Mouse (Mus musculus) gastrocnemius, adult 18-20 months (tissue): ENCODE measurements at regions not wholly inside any gene's neighbourhood (a gene's known extent, or its start where the extent isn't known, plus 50 kb on each side); places are given as distances from the start of the nearest gene placed in this dataset.

Source experiments
- DNase-seq: peaks from one replicate; pipeline ENCODE4 v3.0.0; 2021; ENCODE audit warnings: low spot score

DNA sequence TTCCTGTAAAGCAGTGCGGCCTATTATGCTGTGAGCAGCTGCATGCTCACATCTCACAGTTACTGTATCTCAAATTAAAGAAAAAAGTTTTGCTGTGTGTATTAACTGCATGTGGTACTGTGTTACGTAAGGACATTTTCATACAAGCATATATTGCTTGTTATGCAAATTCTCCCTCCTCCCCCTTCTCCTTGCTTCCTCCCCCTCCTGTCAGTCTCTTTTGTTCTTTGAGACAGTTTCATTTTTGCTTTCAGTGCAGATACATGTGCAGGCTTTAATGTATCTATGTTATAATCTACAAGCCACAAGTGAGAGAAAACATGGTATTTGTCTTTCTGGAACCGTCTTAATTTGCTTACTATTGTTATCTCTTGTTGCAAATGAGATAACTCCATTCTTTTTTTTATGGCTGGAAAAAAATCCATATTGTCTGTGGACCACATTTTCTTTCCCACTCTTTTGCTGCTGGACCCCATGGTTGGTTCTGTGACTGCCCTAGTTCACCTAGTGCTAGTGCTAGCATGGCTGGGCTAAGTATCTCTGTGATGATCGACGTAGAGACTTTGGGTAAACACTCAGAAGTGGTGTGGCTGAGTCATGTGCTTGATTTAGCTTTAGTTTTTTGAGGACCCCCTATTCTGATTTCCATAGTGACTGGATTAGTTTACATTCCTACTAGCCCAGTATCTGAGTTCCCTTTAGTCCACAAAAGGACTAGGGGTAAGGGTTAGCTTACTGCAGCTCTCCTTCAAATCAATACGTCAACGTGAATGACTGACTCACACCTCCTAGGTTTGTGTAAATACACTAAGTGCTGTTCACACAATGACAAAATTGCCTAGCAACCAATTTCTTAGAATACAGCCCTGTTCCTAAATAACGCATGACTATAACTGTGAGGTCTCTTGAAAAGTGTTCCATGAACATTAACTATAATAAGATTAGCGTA, 158.1 kb downstream of the Icos start:
- DNase-seq: no peak

DNA sequence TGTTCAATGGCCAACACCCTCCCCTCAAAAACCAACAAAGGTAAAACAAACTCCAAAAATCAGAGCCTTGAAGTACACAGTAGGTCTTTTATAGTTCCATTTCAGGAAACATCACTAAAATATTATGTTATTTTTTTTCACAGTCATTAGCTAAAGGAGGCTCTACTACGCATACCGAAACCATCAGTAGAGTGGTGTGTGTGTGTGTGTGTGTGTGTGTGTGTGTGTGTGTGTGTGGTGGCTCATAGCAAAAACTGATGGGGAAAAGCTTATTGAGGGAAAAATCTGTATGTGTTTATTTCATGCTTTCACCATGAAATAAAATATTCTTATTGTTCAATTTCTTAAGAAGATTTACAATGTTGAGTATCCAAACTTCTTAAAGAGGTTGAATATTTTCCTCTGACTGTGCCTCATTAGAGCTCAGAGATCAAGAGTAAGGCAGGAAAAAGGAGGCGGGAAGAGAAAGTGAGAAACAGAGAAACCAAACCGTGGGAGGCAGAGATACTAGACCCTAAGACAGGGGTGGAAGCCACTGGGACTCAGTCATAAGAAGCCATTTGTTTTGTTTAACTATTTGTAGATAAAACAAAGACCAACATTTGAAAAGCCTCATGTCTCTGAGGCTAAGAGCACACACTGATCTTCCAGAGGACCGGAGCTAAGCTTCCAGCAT, 159.6 kb downstream of the Icos start:
- no peak for DNase-seq

DNA sequence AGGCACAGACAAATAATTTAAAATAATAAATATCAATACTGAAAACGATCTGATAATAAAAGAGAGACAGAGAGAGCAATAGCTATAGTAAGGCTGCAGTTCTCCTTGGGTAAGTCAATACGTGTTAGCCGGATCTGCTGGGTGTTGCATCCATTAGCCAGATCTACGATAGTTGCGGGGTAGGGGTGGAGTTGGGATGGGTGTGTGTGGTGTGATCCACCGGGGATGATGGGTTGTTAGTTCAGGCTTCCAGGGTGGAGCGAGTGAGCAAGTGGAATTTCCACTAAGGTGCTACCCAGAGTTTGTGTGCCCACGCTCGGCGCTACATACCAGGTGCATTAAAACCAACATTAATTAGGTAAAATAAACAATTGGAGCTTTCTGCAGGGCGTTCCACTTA, 160.2 kb downstream of the Icos start:
- no peak for DNase-seq

DNA sequence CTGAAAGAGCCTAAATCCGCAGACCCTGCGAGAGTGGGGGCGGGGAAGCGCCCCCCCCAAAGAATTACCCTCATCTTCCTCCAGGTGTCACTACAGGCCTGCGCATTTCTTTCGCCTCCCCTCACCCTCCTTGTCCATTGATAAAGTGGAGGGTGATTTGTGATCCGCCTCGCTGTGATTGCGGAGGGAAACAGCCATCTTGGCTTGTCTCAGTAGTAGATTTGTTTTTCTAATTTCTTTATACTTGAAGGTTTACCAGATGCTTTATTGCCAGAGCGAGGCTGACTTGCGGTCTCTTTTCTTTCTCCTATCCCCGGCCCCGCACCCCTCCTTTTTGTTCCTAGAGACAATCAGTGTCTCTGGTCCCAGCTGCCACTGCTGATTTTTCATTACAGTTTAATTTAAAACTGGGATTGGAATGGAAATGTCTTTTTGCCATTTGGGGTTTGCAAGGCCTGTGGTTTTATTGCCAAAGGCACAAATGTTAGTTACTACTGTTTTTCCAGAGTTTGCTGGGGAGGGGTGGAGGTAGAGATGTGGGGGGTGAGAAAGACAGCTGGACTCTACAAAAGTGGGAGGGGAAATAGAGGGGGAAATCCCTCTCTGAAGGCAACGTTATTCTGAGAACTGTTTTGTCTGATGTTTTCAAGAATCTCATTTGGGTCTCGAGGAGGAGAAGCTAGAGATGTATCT, 161.7 kb downstream of the Icos start:
- peak; percentile 30 for DNase-seq

DNA sequence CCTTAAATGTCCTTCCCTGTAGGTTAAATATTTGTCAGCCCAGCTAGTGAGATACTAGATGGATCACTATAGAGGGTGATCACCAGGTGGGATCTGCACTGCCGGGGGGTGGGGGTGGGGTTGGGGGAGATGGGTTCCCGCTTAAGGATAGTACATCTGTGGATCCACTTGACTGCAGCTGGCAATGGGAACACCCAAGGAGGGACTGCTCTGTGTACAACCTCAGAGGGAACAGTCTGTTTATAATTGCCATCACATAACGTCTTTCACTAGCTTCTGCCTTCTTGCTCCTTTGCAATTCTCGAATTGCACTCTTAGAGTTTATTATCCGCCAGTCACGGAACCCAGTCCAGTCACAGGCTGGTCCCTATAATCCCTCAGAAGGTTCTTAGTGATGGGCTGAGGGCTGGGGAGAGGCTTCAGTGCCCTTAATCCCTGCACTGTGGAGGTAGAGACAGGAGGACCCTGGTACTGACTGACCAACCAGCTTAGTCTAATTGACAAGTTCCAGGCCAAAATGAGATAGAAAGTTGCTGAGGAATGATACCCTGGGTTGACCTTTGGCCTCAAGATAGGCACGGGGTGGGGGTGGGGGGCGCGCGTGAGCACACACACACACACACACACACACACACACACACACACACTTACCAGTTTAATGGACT, 162.4 kb downstream of the Icos start:
- DNase-seq: no peak

DNA sequence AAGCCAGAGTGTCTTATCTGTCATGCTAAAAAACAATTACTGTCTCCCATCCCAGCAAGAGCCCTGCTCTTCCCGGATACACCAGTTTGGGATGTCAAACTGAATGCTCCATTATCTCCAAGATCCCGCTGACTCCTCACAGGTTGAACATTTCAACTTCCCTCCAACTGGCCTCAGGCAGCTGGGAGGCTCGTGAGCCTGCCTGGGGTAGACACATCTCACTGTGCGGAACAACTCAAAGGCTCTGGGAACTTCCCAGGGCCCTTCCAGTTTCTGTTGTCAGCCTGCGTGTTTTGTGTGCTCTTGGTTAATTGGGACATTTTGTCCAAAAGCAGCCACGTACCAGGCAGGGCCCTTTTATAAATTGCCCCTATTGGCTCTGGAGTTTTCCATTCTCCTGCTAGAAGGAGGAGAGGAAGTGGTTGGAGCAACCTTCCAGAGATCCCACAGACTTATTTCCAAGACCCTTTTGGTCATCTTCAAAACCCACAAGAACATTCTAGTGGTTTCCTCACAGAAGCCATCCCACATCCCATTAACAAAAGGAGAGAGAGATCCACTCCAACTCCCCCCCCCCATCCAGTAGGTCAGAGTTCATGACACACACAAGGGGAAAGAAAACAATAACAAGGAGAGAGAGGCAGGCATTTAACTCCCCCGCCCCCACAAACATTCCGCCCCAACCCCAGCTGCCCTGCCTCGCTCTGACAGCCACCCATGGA, 163.3 kb downstream of the Icos start:
- DNase-seq: no peak

DNA sequence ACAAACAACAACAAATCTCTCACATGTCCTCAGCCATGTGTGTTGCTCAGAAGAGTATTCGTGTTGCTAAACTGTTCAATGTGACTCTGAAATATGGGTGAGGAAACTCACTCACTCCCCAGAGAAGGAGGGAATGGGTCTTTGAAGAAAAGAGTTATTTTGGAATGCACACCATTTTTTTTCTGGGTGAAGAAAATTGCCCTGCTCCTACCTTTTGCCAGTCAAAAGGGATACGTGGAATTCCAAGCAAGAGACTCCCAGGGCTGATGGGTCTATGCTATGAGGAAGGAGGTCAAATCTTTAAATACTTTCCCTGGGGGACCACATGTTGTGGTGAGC, 163.8 kb downstream of the Icos start:
- no peak for DNase-seq

DNA sequence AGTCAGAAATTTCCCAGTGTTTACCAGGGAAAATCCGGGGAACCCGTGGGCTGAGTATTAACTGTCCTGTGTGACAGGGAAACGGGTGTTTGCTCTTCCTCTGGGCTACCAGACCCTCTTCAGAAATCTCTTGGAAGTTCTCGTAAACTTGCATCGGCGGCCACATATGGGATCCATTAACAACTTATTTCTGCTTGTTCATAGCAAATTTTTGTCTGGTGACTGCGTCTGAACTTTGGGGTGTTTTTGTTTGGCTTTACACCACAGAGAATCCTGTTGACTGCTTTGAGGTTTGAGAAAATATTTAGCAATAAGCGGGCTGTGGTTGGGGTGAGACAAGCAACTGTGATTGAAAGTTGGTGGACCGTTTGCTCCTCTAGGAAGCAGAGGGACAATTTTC, 164.2 kb downstream of the Icos start:
- DNase-seq: peak; percentile 48

DNA sequence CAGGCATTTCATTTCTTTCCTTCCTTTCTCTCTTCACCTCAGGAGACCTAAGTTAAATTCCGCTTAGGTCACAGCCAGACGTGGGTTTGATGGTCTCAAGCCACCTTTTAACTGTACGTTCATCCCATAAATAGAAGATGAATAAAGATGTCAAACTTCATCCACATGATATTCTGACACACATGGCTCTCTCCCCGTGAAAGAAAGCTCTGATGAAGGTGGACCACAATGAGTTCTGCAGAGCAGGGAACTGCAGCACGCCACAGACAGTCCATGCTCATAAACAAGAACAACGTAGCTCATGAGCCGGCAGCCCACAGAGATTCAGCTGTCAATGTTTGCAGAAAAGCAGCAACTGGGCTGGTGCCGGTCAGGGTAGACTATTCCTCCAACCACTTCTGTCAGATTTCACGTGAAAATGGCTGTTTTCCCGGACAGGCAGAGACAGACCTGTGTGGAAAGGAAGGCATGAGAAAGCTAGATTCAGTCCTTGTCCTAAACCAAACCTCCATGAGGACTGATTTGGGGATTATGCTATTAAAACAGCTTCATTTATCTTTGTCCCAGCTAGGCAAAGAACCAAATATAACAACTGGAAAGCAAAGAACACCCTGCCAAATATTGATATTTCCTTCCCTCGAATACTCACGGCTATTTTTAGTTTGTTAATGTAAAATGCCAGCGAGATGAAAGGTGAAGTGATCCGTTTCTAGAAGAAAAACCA, 165.5 kb downstream of the Icos start:
- no peak for DNase-seq

DNA sequence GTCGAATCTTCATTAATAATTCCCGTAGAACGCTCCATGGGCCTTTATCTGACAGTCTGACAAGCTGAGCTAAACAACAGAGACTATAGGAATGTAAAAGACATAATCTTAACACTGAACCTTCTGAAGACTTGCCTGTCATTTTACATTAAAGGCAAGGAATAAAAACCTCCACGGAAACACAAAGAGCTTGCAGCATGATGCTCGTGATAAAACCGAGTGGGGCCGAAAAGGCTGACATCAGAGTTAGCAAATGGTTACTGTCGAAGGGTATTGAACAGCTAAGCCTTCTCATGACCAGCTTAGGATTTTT, 166.0 kb downstream of the Icos start:
- no peak for DNase-seq

DNA sequence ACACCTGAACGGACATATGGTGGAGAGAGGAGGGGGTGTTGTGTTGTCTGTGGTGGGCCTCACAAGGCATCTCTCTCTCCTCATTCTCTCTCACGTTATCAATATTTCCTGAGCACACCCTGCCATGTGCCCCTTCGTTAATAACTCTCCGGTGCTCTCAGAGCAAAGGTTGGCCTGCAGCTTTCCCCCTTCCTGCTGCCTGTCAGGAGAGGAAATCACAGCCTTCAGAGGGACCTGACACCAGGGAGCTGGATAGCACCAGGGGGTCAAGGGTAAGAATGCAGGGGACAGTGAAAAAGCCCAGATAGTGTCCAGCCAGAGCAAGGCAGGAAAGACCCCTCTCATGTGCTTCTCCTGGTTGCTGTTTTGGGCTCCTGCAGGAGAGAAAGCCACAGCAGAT, 167.3 kb downstream of the Icos start:
- no peak for DNase-seq

DNA sequence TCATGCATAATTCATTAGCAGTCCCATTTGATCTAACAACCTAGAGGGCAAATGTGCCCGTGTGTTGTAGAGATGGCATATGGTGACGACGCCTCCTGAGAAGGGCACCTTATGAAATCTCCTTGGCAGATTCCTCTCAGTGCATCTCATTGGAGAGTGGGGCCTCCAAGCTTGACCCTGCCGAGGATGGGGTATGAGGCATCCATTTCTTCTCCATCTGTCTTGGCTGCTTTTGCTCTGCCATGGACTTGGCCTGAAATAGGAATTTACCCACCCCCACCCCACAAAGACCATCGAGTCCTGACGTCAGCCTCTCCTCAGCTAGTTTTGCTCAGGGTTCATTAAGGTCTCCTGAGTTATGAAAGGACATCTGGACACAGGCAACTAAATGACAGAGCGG, 167.8 kb downstream of the Icos start:
- no peak for DNase-seq

DNA sequence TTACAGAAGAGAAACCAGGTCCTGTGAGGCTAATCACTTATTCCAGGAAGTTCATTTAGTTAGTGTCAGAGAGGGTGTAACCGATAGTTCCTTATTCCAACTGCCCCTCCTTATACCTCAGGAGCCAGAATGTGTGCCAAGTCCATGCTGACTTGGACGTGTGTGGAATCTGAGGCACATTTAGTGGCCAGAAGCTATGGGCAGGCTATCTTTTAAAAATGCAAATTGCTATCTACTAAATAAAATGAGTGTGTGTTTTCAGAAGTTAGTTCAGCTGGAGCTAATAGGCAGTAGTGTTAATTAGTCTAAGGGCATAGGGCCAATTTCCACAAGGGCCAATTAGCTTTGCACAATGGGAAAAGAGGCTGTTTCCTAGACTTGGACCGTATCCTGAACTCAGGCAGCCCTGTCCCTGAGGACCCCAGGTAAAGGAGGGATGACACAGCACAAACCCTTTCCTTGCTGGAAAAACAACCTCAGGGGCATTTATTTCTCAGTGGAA, 168.5 kb downstream of the Icos start:
- no peak for DNase-seq

DNA sequence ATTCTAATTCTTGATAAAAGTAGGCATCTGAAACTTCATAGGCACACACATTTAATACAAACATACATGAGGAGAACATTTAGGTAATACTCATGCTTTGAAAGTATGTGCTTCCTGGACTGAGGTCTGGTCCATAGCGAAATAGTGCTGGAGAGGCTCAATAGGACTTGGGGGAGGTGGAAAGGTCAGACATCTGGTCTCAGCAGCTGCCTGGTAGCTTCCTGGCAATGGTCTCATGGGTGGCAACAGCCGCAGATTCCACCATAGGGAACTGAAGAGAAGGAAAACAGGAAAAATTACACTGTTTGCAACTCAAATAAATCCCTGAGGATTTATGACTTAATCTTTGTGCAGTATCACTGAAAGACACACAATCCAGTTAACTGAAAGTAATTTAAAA, 174.0 kb downstream of the Icos start:
- peak; percentile 35 for DNase-seq

DNA sequence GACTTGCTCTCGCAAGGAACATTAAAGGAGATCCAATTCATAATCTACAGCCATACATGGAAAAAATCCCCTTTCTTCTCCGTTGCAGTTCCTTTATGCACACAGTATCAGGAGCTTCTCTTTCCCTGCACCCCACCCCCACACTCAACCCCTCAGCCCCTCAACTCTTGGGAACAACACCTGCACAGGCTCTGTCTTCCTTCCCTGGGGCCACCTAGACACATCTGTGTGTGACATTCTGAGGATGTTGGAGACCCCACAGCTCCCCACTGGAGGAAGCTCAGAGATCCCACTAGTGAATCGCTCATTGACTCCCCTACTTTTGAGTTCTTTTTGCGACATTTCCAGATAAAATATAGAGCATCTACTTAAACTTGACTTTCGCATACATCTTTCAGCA, 174.4 kb downstream of the Icos start:
- no peak for DNase-seq

DNA sequence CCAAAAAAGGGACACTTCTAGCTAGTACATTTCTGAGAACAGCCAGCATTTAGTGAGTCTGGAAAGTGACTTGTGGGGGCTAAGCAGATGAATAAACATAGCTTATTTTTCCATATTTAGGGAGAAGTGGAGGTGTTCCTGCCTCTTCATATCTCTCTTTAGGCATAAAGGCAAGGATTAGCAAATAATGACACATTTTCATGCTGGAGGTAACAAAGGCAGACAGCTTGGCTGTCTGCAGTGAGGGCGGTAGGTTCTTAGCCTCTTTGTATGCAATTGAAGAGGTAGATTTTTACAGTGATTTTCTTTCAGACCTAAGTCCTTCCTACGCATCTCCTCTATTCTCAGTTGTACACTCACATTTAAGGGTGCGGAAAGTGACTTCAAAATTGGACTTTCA, 176.5 kb downstream of the Icos start:
- no peak for DNase-seq

DNA sequence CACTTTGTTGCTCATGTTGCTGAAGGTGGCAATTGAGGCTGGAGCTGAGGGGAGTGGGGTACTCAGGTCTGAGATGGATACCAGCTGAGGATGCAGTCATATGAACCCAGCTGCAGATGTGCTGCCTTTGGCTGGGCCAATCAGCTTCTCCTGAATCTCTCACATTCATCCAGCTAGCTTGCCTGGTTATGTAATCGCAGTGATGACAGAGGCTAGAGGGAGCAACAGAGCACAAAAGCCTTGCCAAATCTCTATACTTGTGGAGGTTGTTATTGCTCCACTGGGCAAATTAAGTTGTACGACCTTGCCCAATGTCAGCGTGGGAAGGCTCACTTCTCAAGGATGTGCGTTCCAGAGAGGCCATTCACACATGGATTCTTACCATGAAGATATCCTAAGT, 179.5 kb downstream of the Icos start:
- DNase-seq: peak; percentile 59

DNA sequence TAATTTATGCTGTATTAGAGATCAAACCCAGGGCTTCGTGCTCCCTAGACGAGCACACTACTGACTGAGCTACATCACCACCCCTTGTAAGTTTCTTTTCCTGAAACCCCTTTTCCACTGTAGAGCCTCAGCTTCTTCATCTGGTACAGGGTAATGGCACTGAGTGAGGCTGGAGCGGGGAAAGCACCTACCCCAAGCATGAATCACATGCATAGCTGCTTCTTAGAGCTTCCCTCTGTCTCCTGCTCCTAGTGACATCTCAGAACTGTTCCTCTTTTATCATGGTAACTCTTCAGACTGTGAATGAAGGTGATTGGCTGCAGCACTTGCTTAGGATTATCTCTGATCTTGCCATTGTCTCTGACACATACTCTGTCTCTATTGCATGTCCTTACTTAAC, 182.8 kb downstream of the Icos start:
- DNase-seq: no peak

DNA sequence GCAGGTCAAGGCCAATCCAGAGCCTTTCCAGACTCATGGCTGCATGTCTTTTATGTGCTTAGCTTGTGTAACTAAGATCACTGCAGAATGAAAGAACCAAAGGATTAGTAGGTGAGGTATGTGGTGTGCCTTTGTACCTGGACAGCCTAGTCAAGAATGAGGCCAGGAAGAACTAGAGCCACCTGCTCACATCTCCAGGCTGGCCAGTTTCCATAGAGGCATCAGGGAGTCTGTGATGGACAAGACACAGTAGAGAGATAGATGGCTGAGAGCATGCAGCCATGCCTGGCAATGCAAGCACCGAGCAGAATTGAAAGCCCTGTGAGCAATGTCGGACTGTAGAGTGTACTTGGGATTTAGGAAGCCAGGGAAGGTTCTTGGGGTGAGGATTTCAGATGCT, 186.5 kb downstream of the Icos start:
- no peak for DNase-seq

DNA sequence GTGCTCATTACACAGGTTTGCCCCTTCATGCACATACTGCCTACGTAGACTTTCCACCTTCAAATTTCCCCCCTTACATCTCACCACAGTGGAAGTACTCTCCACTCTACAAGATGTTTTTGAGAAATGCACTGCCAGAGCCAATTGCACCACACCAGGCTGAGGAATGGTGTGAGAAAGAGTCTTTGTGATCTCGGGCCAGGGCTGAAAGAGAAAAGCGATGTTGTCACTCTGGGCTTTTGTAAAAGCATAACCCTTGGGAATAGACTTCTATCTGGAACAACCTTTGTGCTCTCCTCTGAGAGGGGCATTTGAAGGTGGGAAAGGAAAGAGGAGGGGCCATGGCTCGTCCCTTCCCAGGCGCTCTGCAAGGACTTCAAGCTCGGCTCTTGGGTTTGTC, 194.2 kb downstream of the Icos start:
- DNase-seq: peak; percentile 25

DNA sequence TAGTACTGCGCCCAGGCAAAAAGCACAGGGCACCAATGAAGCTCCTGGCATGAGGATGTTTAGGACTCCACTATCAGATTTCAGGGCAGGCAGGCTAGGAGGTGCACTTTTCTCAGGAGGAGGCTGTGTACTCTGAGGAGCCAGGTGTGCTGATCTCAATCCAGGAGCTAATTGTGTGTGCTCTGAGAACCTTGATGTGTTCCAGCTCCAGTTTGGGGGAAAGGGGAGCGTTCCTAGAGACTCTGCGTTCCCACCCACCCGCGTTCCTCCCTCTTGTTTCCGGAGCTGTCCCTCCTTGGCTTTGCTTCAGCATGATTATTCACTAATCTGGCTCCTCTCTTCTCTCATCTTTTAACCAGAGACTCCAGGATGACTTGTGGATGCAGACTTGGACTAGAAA, 195.2 kb downstream of the Icos start:
- peak; percentile 32 for DNase-seq
